Mouse (Mus musculus) spleen, postnatal 0 days (tissue): ENCODE measurements around the gene Jmjd7. TPM values are rescaled to one million over a fixed set of nuclear protein-coding genes. Genes with fewer than 3 reads are reported as not detected.

Experiments used
- polyA plus RNA-seq: library from polyadenylated mRNA; unstranded; fragments of >200 nt; fragmentation: Nextera tagmentation; extraction: Ambion mirVana; gene quantifications from 2 replicates; pipeline ENCODE4 v1.2.1, GENCODE M21; 2015

The Jmjd7 gene
- 10.8 and 11.7 TPM in 2 replicates for polyA plus RNA-seq

DNA sequence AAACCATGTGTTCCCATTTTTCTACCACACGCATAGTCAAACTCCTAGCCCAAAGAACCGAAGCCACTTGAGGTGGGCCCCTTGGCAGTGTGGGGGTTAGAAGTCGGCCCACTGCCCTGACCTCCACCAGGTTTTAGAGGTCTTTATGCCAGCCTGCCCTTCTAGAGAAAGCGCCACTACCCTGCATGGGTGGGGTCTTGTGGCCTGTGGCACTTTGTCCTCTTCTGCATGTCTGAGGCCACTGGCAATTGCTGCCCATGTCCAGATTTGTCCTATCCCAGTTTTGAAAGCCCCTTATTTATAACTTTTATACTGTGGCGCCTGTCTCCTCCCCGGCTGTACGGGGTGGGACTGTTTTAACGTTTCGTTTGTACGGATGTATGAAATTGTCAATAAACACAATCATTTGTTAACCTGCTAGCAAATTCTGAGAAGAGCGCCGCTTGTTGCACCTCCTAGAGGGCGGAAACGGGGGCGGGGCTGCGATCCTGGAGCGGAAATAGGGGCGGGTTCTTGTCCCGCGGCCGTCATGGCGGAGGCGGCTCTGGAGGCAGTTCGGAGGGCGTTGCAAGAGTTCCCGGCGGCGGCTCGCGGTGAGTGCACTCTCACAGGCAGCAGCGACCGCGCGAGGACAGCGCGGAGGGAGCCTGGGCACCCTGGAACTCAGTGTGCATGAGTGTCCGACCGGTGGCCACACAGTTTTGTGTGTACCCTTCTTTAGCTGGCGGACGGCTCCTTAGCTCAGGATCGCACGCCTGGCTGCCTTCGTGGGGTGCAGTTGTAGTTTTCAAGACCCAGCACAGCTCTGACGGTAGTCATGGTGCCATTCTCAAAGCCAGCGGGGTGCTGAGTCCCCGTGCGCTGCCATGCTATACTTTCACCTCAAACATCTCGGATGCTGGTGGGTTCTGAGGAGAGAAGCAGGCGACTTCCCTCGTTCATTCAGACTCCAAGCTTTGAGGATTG, at the start of gene Jmjd7, which contains the start of gene Gm28042:
Gene Jmjd7 (plus strand): TSS at position 500 of the 966 bp plus-strand sequence.
Gene Gm28042 (plus strand): TSS at position 510 of the 966 bp plus-strand sequence.

DNA sequence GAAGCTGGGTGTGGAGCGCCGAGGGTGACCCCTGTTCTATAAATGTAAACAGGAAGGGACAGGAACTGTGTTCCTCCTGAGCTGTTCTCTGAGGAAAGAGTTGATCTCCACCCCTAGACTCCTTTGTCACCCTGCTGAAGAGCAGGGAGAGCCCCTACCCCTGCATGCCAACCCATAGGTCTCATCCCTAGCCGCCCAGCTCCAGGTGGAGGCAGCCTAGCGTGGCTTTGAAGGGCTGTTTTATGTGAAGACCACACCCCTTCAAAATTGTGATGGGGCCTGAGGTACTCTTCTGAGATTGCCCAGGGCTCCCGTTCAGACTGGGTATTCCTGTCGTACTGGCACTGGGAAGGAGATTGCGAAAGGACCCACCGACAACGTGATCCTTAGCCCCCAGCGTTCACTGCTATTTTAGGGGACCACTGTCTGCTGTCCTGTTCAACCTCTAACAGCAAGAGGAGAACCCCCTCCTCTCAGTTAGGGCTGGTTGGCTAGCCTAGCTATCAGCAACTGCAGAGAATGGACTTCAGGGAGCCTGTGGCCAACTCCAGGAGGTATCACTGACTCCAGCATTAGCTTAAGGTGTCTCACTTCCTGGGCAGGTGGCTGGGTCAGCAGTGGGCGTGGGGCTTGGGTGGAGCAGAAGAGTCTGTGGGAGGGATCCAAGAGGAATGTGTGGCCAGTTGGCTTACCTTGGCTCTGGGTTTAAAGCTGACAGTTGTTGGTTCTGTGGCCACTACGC, 5.6 kb downstream of the Jmjd7 start, which contains the start of gene Pla2g4b:
Gene Pla2g4b (plus strand): TSS at position 692 of the 742 bp plus-strand sequence.

Other genes starting within 250 kb of the Jmjd7 start
- 8.4 and 11.4 TPM in 2 replicates for gene Rpap1, start 239.9 kb upstream of the Jmjd7 start, polyA plus RNA-seq
- 3.5 and 4.8 TPM in 2 replicates for gene Tyro3, start 229.8 kb upstream of the Jmjd7 start, polyA plus RNA-seq
- 11.9 and 13.2 TPM in 2 replicates for gene Mga, start 130.3 kb upstream of the Jmjd7 start, polyA plus RNA-seq
- 0.69 and 0.73 TPM in 2 replicates for gene Mapkbp1, start 54.8 kb upstream of the Jmjd7 start, polyA plus RNA-seq
- 0.29 and 0.42 TPM in 2 replicates for gene Gm28042, start within 50 bp of the Jmjd7 start, polyA plus RNA-seq
- gene Pla2g4b, start 5.9 kb downstream of the Jmjd7 start, polyA plus RNA-seq: 0.04 and 0.44 TPM in 2 replicates
- gene Ehd4, start 127.1 kb downstream of the Jmjd7 start, polyA plus RNA-seq: 32.0 and 46.9 TPM in 2 replicates
- gene Pla2g4e, start 217.9 kb downstream of the Jmjd7 start, polyA plus RNA-seq: not detected in 2 replicates